Mouse (Mus musculus): ENCODE results near the gene Ext2.

- TF ChIP-seq CTCF (IDR thresholded peaks at IDR 0.05) = peak; percentile 96; the same call in 1 of the 2 replicates
- no peak for TF ChIP-seq EP300 (IDR thresholded peaks at IDR 0.05; ENCODE audit: insufficient read depth, low read depth, low read length)
- TF ChIP-seq POLR2A (IDR thresholded peaks at IDR 0.05; ENCODE audit: insufficient read depth, low read depth, low read length) = no peak
Observed at GRCm38 (mm10) chr2:93809931-93810330, 12.4 kb downstream of the Ext2 start.

Measured in heart, adult 2 months (tissue).